Mouse (Mus musculus): Measurements from ENCODE around the gene Pdzd2. TPM values are rescaled to one million over a fixed set of nuclear protein-coding genes. Genes with fewer than 3 reads are reported as not detected.

Gene Pdzd2
- polyA plus RNA-seq, 2 experiments = 0.19 to 0.89 TPM

GRCm38 (mm10) chr15:12545220-12545619 lies 194.5 kb downstream of the Pdzd2 start:
- ATAC-seq (ENCODE audit: insufficient read depth) (no peak), DNase-seq (ENCODE audit: low read depth in 3 of 3, low spot score in 3 of 3) (no peak)
- Histone ChIP-seq H3K36me3 (replicated peaks; ENCODE audit: control insufficient read depth, insufficient read depth, low read depth) (no peaks in the 10 kb centered on the region), H3K27me3 (ENCODE audit: control insufficient read depth, insufficient read depth, low read length) (peaks cover 15% of the 10 kb centered on the region), H3K27ac (no peak overlapping the region), H3K4me1 (replicated peaks; ENCODE audit: control insufficient read depth in 2 of 2, insufficient read depth in 2 of 2, low read length in 1 of 2) (0 out of 4 replicates have a peak, but pooled peaks cover 0 to 4% of the 10 kb centered on the region in 2 experiments), H3K4me3 (ENCODE audit: insufficient read depth in 1 of 2, low read depth in 2 of 2, low read length in 2 of 2) (no peak overlapping the region), H3K4me2 (ENCODE audit: low read depth) (no peak overlapping the region), H3K9ac (replicated peaks) (no peak overlapping the region), H3K9me3 (ENCODE audit: control insufficient read depth, low read length) (no peaks in the 10 kb centered on the region)
- TF ChIP-seq CTCF (IDR thresholded peaks at IDR 0.05; ENCODE audit: low read depth) (no peak), EP300 (IDR thresholded peaks at IDR 0.05; ENCODE audit: low read depth) (no peak)
- WGBS (ENCODE audit: insufficient replicate concordance) = 54% methylated on average over 3 of the region's 3 CpGs

DNA sequence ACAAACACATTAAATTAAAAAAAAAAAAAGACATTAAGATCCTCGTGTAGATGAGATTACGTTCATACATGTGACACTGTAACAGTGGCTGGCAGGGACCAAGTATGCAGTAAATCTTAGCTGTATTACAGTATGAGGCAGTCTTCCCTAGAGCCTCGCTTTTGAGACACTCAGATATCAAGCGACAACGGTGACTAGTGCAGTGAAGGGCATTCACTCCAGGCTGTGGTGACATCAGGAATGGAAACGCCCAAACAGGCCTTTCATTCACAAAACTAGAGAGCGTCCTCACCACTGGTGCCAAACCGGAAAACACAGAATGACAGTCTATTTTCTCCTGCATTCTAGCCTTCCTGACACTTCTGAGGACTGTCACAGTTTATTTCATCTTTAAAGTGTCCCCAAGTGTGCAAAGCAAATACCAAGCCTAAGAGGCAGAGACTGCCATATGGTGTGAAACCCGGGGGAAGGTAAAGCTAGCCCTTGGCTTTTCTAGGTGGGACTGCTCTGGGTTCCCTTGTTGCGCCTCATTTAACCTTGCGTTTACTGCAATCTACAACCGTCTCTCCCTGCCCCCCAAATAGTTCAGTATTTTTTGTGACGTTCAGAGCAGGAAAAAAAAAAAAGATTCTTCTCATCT lies 195.9 kb downstream of the Pdzd2 start:
- Histone ChIP-seq H3K9ac (replicated peaks) (no peak overlapping the region), H3K9me3 (ENCODE audit: control insufficient read depth, low read length) (no peaks in the 10 kb centered on the region), H3K36me3 (replicated peaks; ENCODE audit: control insufficient read depth, insufficient read depth, low read depth) (no peaks in the 10 kb centered on the region), H3K27ac (no peak overlapping the region), H3K4me3 (ENCODE audit: insufficient read depth in 1 of 2, low read depth in 2 of 2, low read length in 2 of 2) (no peak overlapping the region), H3K27me3 (ENCODE audit: control insufficient read depth, insufficient read depth, low read length) (peaks cover 3% of the 10 kb centered on the region), H3K4me2 (ENCODE audit: low read depth) (no peak overlapping the region), H3K4me1 (replicated peaks; ENCODE audit: control insufficient read depth in 2 of 2, insufficient read depth in 2 of 2, low read length in 1 of 2) (0 out of 4 replicates have a peak, but pooled peaks cover 0 to 1% of the 10 kb centered on the region in 2 experiments)
- no peak for DNase-seq (ENCODE audit: low read depth in 3 of 3, low spot score in 3 of 3)
- no peak for ATAC-seq (ENCODE audit: insufficient read depth)
- 61% methylated on average over 13 of the region's 13 CpGs for WGBS (ENCODE audit: insufficient replicate concordance)
- no peak for TF ChIP-seq EP300 (IDR thresholded peaks at IDR 0.05; ENCODE audit: low read depth)
- TF ChIP-seq CTCF (IDR thresholded peaks at IDR 0.05; ENCODE audit: low read depth) = no peak

DNA sequence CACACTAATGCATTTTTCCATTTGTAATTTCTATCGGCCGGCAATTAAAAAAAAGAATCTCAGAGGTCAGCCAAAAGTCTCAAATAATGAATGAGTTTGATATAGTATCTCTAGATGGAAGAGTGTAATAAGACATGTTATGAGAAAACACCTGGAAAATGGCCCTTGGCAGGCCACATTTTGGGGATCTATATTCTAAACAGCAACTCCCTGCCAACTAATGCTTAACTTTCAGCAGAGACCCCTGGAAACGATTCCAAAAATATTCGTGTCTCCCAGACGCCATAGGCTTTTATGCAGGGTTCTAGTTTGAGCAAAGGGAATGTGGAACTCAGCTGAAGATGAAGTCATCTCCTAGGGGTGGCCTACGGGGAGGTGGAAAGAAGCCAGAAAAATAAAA lies 197.4 kb downstream of the Pdzd2 start:
- DNase-seq (ENCODE audit: low read depth in 3 of 3, low spot score in 3 of 3) (no peak), ATAC-seq (ENCODE audit: insufficient read depth) (no peak)
- no peaks in the 10 kb centered on the region for H3K9me3 ChIP-seq (ENCODE audit: control insufficient read depth, low read length)
- no peak overlapping the region for H3K4me3 ChIP-seq (ENCODE audit: insufficient read depth in 1 of 2, low read depth in 2 of 2, low read length in 2 of 2)
- H3K27me3 ChIP-seq (ENCODE audit: control insufficient read depth, insufficient read depth, low read length) = no peaks in the 10 kb centered on the region
- no peak overlapping the region for H3K27ac ChIP-seq
- 76% methylated on average over 6 of the region's 6 CpGs for WGBS (ENCODE audit: insufficient replicate concordance)
- no peak overlapping the region for H3K4me2 ChIP-seq (ENCODE audit: low read depth)
- no peaks in the 10 kb centered on the region for H3K36me3 ChIP-seq (replicated peaks; ENCODE audit: control insufficient read depth, insufficient read depth, low read depth)
- H3K9ac ChIP-seq (replicated peaks) = no peak overlapping the region
- no peaks in the 10 kb centered on the region for H3K4me1 ChIP-seq (replicated peaks; ENCODE audit: control insufficient read depth in 2 of 2, insufficient read depth in 2 of 2, low read length in 1 of 2)
- TF ChIP-seq CTCF (IDR thresholded peaks at IDR 0.05; ENCODE audit: low read depth) = no peak
- TF ChIP-seq EP300 (IDR thresholded peaks at IDR 0.05; ENCODE audit: low read depth) = no peak

DNA sequence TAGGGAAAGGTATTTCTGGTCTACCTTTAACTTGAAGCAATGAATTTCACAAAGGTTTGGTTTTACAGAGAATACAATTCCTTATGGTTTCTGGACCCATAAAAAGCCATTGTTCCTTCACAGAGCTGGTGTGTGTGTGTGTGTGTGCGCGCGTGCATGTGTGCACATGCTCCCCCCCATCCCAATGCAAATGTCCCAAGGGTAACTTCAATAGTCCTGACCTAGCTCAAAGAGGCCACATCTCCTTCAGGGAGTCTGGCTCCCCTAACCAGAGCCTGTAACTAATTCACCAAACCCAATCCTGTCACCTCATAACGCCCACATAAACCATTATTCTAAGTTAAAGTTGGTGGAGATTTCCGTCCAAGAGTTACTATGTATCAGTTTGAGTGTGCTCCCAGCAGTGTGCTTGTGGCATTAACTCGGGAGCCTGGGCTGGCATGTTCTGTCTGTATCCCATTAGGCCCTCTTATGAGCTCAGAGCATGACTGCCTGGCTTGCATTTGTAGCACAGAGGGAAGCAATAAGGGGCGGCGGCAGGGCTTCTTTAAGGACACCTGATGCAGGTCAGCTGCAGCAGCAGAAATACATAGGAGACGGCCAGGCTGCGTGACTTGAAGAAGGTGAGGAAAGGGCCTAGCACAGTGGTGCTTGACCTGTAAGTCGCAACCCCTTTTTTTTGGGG lies 200.0 kb downstream of the Pdzd2 start:
- ATAC-seq (ENCODE audit: insufficient read depth) (no peak), DNase-seq (ENCODE audit: low read depth in 3 of 3, low spot score in 3 of 3) (no peak)
- no peak overlapping the region for H3K9ac ChIP-seq (replicated peaks)
- WGBS (ENCODE audit: insufficient replicate concordance) = 74% methylated on average over 11 of the region's 11 CpGs
- H3K27ac ChIP-seq = no peak overlapping the region
- no peak overlapping the region for H3K4me2 ChIP-seq (ENCODE audit: low read depth)
- no peaks in the 10 kb centered on the region for H3K4me1 ChIP-seq (replicated peaks; ENCODE audit: control insufficient read depth in 2 of 2, insufficient read depth in 2 of 2, low read length in 1 of 2)
- H3K36me3 ChIP-seq (replicated peaks; ENCODE audit: control insufficient read depth, insufficient read depth, low read depth) = no peaks in the 10 kb centered on the region
- no peak overlapping the region for H3K4me3 ChIP-seq (ENCODE audit: insufficient read depth in 1 of 2, low read depth in 2 of 2, low read length in 2 of 2)
- no peaks in the 10 kb centered on the region for H3K9me3 ChIP-seq (ENCODE audit: control insufficient read depth, low read length)
- H3K27me3 ChIP-seq (ENCODE audit: control insufficient read depth, insufficient read depth, low read length) = no peaks in the 10 kb centered on the region
- no peak for TF ChIP-seq EP300 (IDR thresholded peaks at IDR 0.05; ENCODE audit: low read depth)

DNA sequence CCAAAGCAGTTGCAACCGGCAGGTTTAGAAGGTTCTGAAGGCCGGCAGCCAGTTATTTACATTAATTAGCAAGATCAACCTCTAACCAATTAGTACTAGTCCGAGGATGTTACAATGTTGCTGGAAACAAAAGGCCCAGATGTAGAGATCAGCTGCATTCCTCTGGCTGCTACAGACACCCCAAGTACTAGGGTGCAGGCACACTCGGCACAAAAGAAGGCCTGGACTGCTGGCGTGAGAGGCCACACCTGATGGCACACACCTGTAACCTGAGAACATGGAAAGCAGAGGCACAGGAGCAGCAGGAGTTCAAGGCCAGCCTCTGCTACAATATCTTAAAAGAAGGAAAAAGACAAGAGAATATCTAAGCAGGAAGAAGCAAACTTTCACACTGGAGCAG lies 206.5 kb downstream of the Pdzd2 start:
- no peaks in the 10 kb centered on the region for H3K27me3 ChIP-seq (ENCODE audit: control insufficient read depth, insufficient read depth, low read length)
- no peaks in the 10 kb centered on the region for H3K4me1 ChIP-seq (replicated peaks; ENCODE audit: control insufficient read depth in 2 of 2, insufficient read depth in 2 of 2, low read length in 1 of 2)
- no peaks in the 10 kb centered on the region for H3K9me3 ChIP-seq (ENCODE audit: control insufficient read depth, low read length)
- TF ChIP-seq EP300 (IDR thresholded peaks at IDR 0.05; ENCODE audit: low read depth) = no peak
- TF ChIP-seq CTCF (IDR thresholded peaks at IDR 0.05; ENCODE audit: low read depth) = no peak
- WGBS (ENCODE audit: insufficient replicate concordance) = 69% methylated on average over 5 of the region's 5 CpGs
- no peak overlapping the region for H3K27ac ChIP-seq
- H3K4me3 ChIP-seq (ENCODE audit: insufficient read depth in 1 of 2, low read depth in 2 of 2, low read length in 2 of 2) = no peak overlapping the region
- DNase-seq (ENCODE audit: low read depth in 3 of 3, low spot score in 3 of 3) = no peak
- ATAC-seq (ENCODE audit: insufficient read depth) = no peak
- H3K36me3 ChIP-seq (replicated peaks; ENCODE audit: control insufficient read depth, insufficient read depth, low read depth) = no peaks in the 10 kb centered on the region
- H3K9ac ChIP-seq (replicated peaks) = no peak overlapping the region
- no peak overlapping the region for H3K4me2 ChIP-seq (ENCODE audit: low read depth)
